Mouse (Mus musculus) G1E (cell line): Measurements from ENCODE around the gene Spag9. TPM values are rescaled to one million over a fixed set of nuclear protein-coding genes. Genes with fewer than 3 reads are reported as not detected.

Experiments used
- ATAC-seq: 2 replicates; pipeline ENCODE4 v1.8.0; 2016; ENCODE audit warnings: mild to moderate bottlenecking; ENCODE audit not compliant: insufficient number of reproducible peaks, poor library complexity, low FRiP score, severe bottlenecking; ENCODE audit errors: extremely low read depth
- DNase-seq: peaks from one replicate; pipeline ENCODE4 v3.0.0; 2012; ENCODE audit warnings: low spot score
- H3K27me3 ChIP-seq: 2 replicates; pipeline ENCODE4 v1.6.1; 2012; ENCODE audit warnings: mild to moderate bottlenecking, low read length, inconsistent platforms; ENCODE audit not compliant: insufficient read depth
- H3K36me3 ChIP-seq: replicated peaks from 2 replicates; pipeline ENCODE3; 2012; ENCODE audit warnings: mild to moderate bottlenecking, inconsistent platforms
- H3K4me1 ChIP-seq: 2 replicates; pipeline ENCODE4 v1.6.1; 2012; ENCODE audit warnings: low read depth, low read length, inconsistent platforms, mixed read lengths; ENCODE audit not compliant: insufficient read depth
- H3K4me3 ChIP-seq: 2 replicates; pipeline ENCODE4 v1.5.1; 2012; ENCODE audit warnings: low read depth, mild to moderate bottlenecking, inconsistent platforms, low read length, moderate library complexity, mixed read lengths
- H3K9me3 ChIP-seq: replicated peaks from 2 replicates; pipeline ENCODE4 v1.6.1; 2012; ENCODE audit warnings: inconsistent platforms
- CTCF ChIP-seq: IDR thresholded peaks from 2 replicates; pipeline ENCODE4 v1.5.1; 2012; ENCODE audit warnings: low read depth, low read length, inconsistent platforms, mixed read lengths
- GATA1 ChIP-seq: IDR thresholded peaks from 2 replicates; pipeline ENCODE4 v1.6.1; 2012; ENCODE audit warnings: borderline replicate concordance, low read length, inconsistent platforms, mixed read lengths
- GATA2 ChIP-seq: IDR thresholded peaks from 2 replicates; pipeline ENCODE4 v1.6.1; 2012; ENCODE audit warnings: low read depth, low read length, inconsistent platforms, borderline replicate concordance
- POLR2AphosphoS5 ChIP-seq: IDR thresholded peaks from 2 replicates; pipeline ENCODE4 v1.6.1; 2012; ENCODE audit warnings: low read depth, low read length, inconsistent platforms; ENCODE audit not compliant: insufficient replicate concordance
- TAL1 ChIP-seq: conservative IDR thresholded peaks from 2 replicates; pipeline ENCODE4 v1.6.1; 2012; ENCODE audit warnings: low read depth, low read length, inconsistent platforms, mixed read lengths
- polyA plus RNA-seq: library from polyadenylated mRNA; stranded (reverse); fragments of >175 nt; gene quantifications from 2 replicates; pipeline ENCODE4 v1.2.3, GENCODE M21; 2012
- total RNA-seq, 2 experiments: library from RNA; stranded (forward) in 1 of 2; stranded (reverse) in 1 of 2; fragments of 200-1000 nt in 1 of 2; fragments of >200 nt in 1 of 2; fragmentation: Nextera tagmentation in 1 of 2; gene quantifications; 2 replicates each; pipeline ENCODE4 v1.2.3; 2014 to 2017

Spag9 gene
- total and polyA plus RNA-seq, 3 experiments: 10.5 to 65.0 (median 53.3) TPM

GRCm38 (mm10) chr11:93965391-93965790 is 30.5 kb upstream of the Spag9 start:
- Histone ChIP-seq H3K27me3 (no peaks in the 10 kb centered on the region), H3K36me3 (peaks cover 57% of the 10 kb centered on the region), H3K9me3 (no peaks in the 10 kb centered on the region), H3K4me3 (peak overlapping the region; percentile 52; the same call in 1 of the 2 replicates), H3K4me1 (peaks cover 34% of the 10 kb centered on the region)
- no peak for DNase-seq
- ATAC-seq: no peak
- TF ChIP-seq TAL1: no peak

DNA sequence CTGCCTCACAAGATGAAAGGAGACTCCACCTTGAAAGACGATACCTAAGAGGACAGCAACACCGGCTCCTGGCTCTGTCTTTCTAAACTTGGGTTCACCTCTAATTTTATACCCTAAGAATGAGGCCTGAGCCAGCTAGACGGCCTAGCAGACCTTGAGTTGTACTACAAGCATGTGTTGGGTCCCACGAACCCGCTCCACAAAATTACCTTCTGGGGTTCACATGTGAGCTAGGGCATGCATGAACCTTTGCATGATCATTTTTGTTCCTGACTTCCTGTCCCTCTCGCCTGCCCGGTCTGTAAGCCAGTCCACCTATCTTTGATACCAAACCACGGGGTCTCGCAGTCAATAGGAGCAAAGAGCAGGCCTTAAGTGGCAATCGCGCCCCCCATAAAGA is 28.5 kb upstream of the Spag9 start:
- Histone ChIP-seq H3K9me3 (no peaks in the 10 kb centered on the region), H3K4me1 (peaks cover 32% of the 10 kb centered on the region), H3K27me3 (no peaks in the 10 kb centered on the region), H3K4me3 (peak overlapping the region; percentile 100), H3K36me3 (peaks cover 38% of the 10 kb centered on the region)
- ATAC-seq (no peak), DNase-seq (peak; percentile 24)
- TF ChIP-seq POLR2AphosphoS5 (no peak), CTCF (no peak), TAL1 (no peak), GATA2 (no peak), GATA1 (no peak)

GRCm38 (mm10) chr11:93968005-93968847 is 27.7 kb upstream of the Spag9 start, which contains the start of the genes Gm20390 and Nme1:
Gene Gm20390, minus strand, starts transcription at chr11:93968293.
Gene Nme1, minus strand, starts transcription at chr11:93968521.
- Histone ChIP-seq H3K4me1 (peaks cover 32% of the 10 kb centered on the region), H3K4me3 (peak within 1 kb of the TSS; percentile 100), H3K27me3 (no peaks in the 10 kb centered on the region), H3K36me3 (peaks cover 30% of the 10 kb centered on the region), H3K9me3 (no peaks in the 10 kb centered on the region)
- TF ChIP-seq POLR2AphosphoS5 (no peak), CTCF (peak; percentile 31; the same call in 1 of the 2 replicates)
- peak; percentile 65 for DNase-seq
- ATAC-seq: peak; percentile 92

GRCm38 (mm10) chr11:93968848-93969128 is 27.1 kb upstream of the Spag9 start:
- no peak for DNase-seq
- H3K27me3 ChIP-seq: no peaks in the 10 kb centered on the region
- ATAC-seq: no peak
- TF ChIP-seq GATA1: no peak
- no peak for TF ChIP-seq CTCF
- no peak for TF ChIP-seq GATA2
- no peak for TF ChIP-seq TAL1
- no peak for TF ChIP-seq POLR2AphosphoS5
- H3K4me3 ChIP-seq: peak overlapping the region; percentile 100; the same call in 1 of the 2 replicates
- peaks cover 28% of the 10 kb centered on the region for H3K4me1 ChIP-seq
- H3K36me3 ChIP-seq: peaks cover 24% of the 10 kb centered on the region
- H3K9me3 ChIP-seq: no peaks in the 10 kb centered on the region

DNA sequence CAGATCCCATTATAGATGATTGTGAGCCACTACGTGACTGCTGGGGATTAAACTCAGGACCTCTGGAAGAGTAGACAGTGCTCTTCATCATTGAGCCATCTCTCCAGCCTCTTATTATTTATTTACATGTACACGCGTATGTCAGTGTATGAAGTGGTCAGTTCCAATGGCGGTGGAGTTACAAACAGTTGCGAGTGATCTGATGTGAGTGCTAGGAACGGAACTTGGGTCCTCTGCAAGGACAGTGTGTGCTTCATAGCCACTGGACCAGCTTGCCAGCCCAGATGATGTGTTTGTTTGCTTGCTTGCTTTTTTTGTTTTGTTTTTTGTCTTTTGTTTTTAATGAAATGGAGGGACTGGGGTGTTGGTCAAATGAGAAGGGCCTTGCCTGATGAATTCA is 26.7 kb upstream of the Spag9 start:
- ATAC-seq: no peak
- Histone ChIP-seq H3K36me3 (peaks cover 20% of the 10 kb centered on the region), H3K27me3 (no peaks in the 10 kb centered on the region), H3K9me3 (no peaks in the 10 kb centered on the region), H3K4me1 (peaks cover 25% of the 10 kb centered on the region), H3K4me3 (no peak overlapping the region)
- TF ChIP-seq TAL1: no peak
- no peak for TF ChIP-seq GATA1
- TF ChIP-seq GATA2: no peak
- TF ChIP-seq POLR2AphosphoS5: no peak
- no peak for TF ChIP-seq CTCF
- DNase-seq: no peak

DNA sequence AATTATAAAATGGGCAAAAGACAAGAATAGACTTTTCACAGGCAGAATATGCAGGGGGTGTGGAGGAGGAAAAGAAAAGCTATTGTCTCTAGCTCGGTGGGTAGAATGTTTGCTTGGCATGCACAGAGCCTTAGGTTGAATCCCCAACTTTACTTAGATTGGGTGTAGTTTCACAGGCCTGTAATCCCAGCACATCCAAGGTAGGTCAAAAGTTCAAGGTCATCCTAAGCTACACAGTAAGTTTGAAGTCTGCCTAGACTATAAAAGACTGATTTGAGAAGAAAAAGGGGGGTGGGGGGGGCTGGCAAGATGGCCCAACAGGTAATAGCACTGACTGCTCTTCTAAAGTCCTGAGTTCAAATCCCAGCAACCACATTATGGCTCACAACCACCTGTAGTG is 26.1 kb upstream of the Spag9 start:
- H3K36me3 ChIP-seq: peaks cover 14% of the 10 kb centered on the region
- DNase-seq: no peak
- no peaks in the 10 kb centered on the region for H3K27me3 ChIP-seq
- ATAC-seq: no peak
- peaks cover 25% of the 10 kb centered on the region for H3K4me1 ChIP-seq
- TF ChIP-seq GATA1 (no peak), CTCF (no peak), POLR2AphosphoS5 (no peak), TAL1 (no peak), GATA2 (no peak)
- H3K9me3 ChIP-seq: no peaks in the 10 kb centered on the region
- no peak overlapping the region for H3K4me3 ChIP-seq

GRCm38 (mm10) chr11:93972951-93973350 is 22.9 kb upstream of the Spag9 start:
- Histone ChIP-seq H3K4me3 (no peak overlapping the region), H3K9me3 (no peaks in the 10 kb centered on the region), H3K4me1 (peaks cover 9% of the 10 kb centered on the region), H3K36me3 (no peaks in the 10 kb centered on the region), H3K27me3 (no peaks in the 10 kb centered on the region)
- no peak for ATAC-seq
- no peak for TF ChIP-seq GATA1
- no peak for TF ChIP-seq TAL1
- TF ChIP-seq GATA2: no peak
- no peak for TF ChIP-seq POLR2AphosphoS5
- TF ChIP-seq CTCF: no peak
- DNase-seq: no peak
